Mouse (Mus musculus) NIH3T3 (cell line): ENCODE results near the gene Gm5286.
"Not testable (repeated sequence)": the region's sequence is repeated elsewhere in the genome, so short reads cannot be mapped to it uniquely, and the experiment has no call there.

ENCODE experiments used
- DNase-seq: peaks from one replicate; pipeline ENCODE4 v3.0.0-alpha.2; 2012; ENCODE audit warnings: low read depth

Gene Gm5286

GRCm38 (mm10) chr3:94196414-94196813, at the start of gene Gm5286:
Gene Gm5286, plus strand, starts transcription at chr3:94196714.
- not testable (repeated sequence) for DNase-seq

GRCm38 (mm10) chr3:94167351-94167750, 29.2 kb upstream of the Gm5286 start:
- DNase-seq = not testable (repeated sequence)

GRCm38 (mm10) chr3:94178093-94178492, 18.4 kb upstream of the Gm5286 start, which contains the start of gene Gm10696:
Gene Gm10696, minus strand, starts transcription at chr3:94178193.
- not testable (repeated sequence) for DNase-seq
